Mouse (Mus musculus): ENCODE measurements at regions not wholly inside any gene's neighbourhood (a gene's known extent, or its start where the extent isn't known, plus 50 kb on each side); places are given as distances from the start of the nearest gene placed in this dataset.

GRCm38 (mm10) chr15:51256681-51257080, 2628.0 kb upstream of the Gm7489 start:
- TF ChIP-seq CTCF (IDR thresholded peaks at IDR 0.05; ENCODE audit: extremely low read depth, insufficient read length, insufficient replicate concordance, low read depth, low read length) (no peak), POLR2A (IDR thresholded peaks at IDR 0.05; ENCODE audit: low read depth, low read length) (no peak)

Data from small intestine, adult 2 months (tissue).